Mouse (Mus musculus): ENCODE measurements around the gene Ptov1. TPM values are rescaled to one million over a fixed set of nuclear protein-coding genes. Genes with fewer than 3 reads are reported as not detected.

Ptov1 gene
- polyA plus RNA-seq, 1 experiment from 2014 or later, result 112 TPM

DNA sequence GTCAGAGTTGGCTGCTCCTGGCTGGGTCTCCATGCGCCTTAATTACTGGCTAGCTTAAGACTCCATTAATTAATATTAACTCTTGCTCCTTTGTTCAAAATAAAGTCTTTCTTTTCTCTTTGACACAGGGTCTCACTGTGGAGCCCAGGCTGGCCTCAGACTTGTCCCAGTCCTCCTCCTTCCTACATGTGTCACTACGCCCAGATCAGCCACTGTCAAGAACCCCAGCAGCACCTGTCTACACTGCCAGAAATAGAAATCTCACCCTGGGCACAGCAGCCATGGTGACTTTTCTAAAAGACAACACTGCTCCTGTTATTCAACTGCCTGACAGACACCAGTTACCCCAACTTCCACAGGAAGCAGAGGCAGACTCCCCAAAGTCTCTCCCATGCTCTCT, 44.8 kb upstream of the Ptov1 start:
- Histone ChIP-seq H3K4me2 (replicated peaks; ENCODE audit: low read depth) (no peak overlapping the region), H3K9ac (ENCODE audit: low read depth, low read length) (no peak overlapping the region)
- TF ChIP-seq CTCF (IDR thresholded peaks at IDR 0.05; ENCODE audit: low read depth), result no peak

DNA sequence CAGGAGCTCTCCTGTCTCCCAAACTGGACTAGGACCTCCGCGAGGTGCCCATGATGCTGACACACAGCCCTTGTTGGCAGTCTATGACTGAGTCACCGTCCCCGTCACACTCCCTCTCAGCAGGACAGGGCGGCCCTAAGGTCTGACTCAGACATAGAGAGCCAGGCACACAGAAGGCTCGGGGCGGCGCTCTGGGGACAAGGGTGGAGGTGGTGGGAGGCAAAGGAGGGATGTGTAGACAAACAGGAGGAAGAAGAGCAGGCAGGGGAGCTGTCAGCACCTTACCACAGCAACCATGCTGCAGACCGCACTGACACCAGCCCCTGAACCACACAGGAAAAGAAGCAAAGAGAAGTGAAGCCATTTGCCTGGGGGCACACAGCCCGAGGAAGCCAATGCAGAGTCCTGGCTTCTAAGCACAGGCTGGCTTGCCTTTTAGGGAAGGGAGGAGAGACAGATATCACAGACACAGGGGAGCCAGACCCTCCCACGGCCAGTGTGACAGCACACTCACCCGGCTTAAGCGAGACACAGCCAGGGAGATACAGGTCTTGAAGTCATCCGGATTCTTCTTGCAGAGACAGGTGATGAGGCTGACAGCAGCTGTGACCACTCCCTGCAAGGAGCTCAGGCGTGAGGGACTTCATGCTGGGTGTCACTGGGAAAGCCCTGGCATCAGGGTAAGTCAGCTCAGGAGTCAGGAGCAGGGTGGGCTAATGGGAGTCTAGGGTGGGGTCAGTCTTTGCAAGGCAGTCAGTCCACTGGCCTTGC, 39.3 kb upstream of the Ptov1 start:
- H3K27me3 ChIP-seq (replicated peaks; ENCODE audit: control insufficient read depth, insufficient read depth, low read length), result no peaks in the 10 kb centered on the region
- H3K27ac ChIP-seq (ENCODE audit: low read depth, low read length), result no peak overlapping the region
- H3K9me3 ChIP-seq (ENCODE audit: control insufficient read depth), result no peaks in the 10 kb centered on the region
- WGBS, result 89% methylated on average over 15 of the region's 15 CpGs
- no peak overlapping the region for H3K9ac ChIP-seq (ENCODE audit: low read depth, low read length)
- no peak for TF ChIP-seq CTCF (IDR thresholded peaks at IDR 0.05; ENCODE audit: low read depth)
- H3K4me2 ChIP-seq (replicated peaks; ENCODE audit: low read depth), result no peak overlapping the region
- no peak overlapping the region for H3K4me3 ChIP-seq (ENCODE audit: low read depth, low read length)
- ATAC-seq, result no peak
- H3K36me3 ChIP-seq (ENCODE audit: control insufficient read depth, insufficient read depth), result peaks cover 91% of the 10 kb centered on the region
- no peaks in the 10 kb centered on the region for H3K4me1 ChIP-seq (replicated peaks; ENCODE audit: control insufficient read depth, insufficient read depth, low read length)

More for the DNA sequence above, 44.8 kb upstream of the Ptov1 start:
- H3K27ac ChIP-seq (ENCODE audit: low read depth, low read length), result no peak overlapping the region
- no peak overlapping the region for H3K4me3 ChIP-seq (ENCODE audit: low read depth, low read length)
- H3K9me3 ChIP-seq (ENCODE audit: control insufficient read depth), result no peaks in the 10 kb centered on the region
- peaks cover 62% of the 10 kb centered on the region for H3K36me3 ChIP-seq (ENCODE audit: control insufficient read depth, insufficient read depth)
- no peak for ATAC-seq
- no peaks in the 10 kb centered on the region for H3K4me1 ChIP-seq (replicated peaks; ENCODE audit: control insufficient read depth, insufficient read depth, low read length)
- no peaks in the 10 kb centered on the region for H3K27me3 ChIP-seq (replicated peaks; ENCODE audit: control insufficient read depth, insufficient read depth, low read length)
- 93% methylated on average over 2 of the region's 2 CpGs for WGBS

DNA sequence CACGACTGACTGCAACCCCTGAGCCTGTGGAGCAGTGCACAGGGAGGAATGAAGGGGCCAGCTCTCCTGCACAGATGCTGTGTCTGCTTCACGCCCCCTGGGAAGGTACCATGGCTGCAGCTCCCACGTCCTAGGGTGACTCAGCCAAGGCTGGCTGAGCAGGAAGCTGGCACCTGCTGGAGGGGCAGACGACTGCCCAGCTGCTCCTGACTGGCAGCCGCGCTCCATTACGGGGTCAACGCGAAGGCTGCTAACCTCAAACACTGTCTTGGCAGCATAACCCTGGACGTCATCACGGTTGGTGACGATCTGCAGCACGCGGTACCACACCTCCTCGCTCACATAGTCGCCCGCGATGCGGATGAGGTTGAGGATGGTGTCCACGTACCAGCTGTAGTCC, 35.8 kb upstream of the Ptov1 start:
- WGBS, result 93% methylated on average over 20 of the region's 20 CpGs
- Histone ChIP-seq H3K9me3 (ENCODE audit: control insufficient read depth) (no peaks in the 10 kb centered on the region), H3K27ac (ENCODE audit: low read depth, low read length) (no peak overlapping the region), H3K36me3 (ENCODE audit: control insufficient read depth, insufficient read depth) (peaks cover 80% of the 10 kb centered on the region), H3K27me3 (replicated peaks; ENCODE audit: control insufficient read depth, insufficient read depth, low read length) (no peaks in the 10 kb centered on the region), H3K4me1 (replicated peaks; ENCODE audit: control insufficient read depth, insufficient read depth, low read length) (no peaks in the 10 kb centered on the region), H3K9ac (ENCODE audit: low read depth, low read length) (no peak overlapping the region), H3K4me3 (ENCODE audit: low read depth, low read length) (no peak overlapping the region), H3K4me2 (replicated peaks; ENCODE audit: low read depth) (no peak overlapping the region)
- ATAC-seq, result no peak
- TF ChIP-seq CTCF (IDR thresholded peaks at IDR 0.05; ENCODE audit: low read depth), result no peak

DNA sequence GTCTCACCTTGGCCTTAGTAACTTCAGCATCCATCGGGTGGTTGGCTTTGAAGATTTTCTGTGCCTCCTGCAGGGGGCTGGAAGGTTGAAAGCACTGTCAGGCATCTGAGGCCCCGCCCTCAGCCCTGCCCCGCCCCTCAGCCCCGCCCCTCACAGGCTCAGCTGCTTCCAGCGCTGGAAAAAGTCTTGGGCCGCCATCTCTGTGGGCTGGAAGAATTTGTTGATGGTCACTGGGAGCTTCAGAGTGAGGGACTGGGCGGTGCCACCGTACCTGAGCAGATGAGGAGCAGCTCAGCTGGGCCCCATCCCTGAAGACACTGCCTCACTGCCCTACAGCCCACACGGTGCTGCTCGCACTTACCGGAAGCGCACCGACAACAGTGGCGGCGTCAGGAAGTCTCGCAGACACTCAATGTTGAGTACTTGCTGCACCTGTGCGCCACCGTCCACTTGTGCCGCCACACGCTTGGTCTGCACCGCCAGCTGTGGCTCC, 31.7 kb upstream of the Ptov1 start:
- Histone ChIP-seq H3K9ac (ENCODE audit: low read depth, low read length) (no peak overlapping the region), H3K27ac (ENCODE audit: low read depth, low read length) (peak overlapping the region; percentile 54), H3K4me2 (replicated peaks; ENCODE audit: low read depth) (peak overlapping the region; percentile 65), H3K9me3 (ENCODE audit: control insufficient read depth) (no peaks in the 10 kb centered on the region), H3K4me1 (replicated peaks; ENCODE audit: control insufficient read depth, insufficient read depth, low read length) (no peaks in the 10 kb centered on the region), H3K27me3 (replicated peaks; ENCODE audit: control insufficient read depth, insufficient read depth, low read length) (no peaks in the 10 kb centered on the region), H3K4me3 (ENCODE audit: low read depth, low read length) (peak overlapping the region; percentile 30), H3K36me3 (ENCODE audit: control insufficient read depth, insufficient read depth) (peaks cover 50% of the 10 kb centered on the region)
- peak; percentile 48 for ATAC-seq
- TF ChIP-seq CTCF (IDR thresholded peaks at IDR 0.05; ENCODE audit: low read depth), result peak; percentile 58
- 11% methylated on average over 21 of the region's 21 CpGs for WGBS

DNA sequence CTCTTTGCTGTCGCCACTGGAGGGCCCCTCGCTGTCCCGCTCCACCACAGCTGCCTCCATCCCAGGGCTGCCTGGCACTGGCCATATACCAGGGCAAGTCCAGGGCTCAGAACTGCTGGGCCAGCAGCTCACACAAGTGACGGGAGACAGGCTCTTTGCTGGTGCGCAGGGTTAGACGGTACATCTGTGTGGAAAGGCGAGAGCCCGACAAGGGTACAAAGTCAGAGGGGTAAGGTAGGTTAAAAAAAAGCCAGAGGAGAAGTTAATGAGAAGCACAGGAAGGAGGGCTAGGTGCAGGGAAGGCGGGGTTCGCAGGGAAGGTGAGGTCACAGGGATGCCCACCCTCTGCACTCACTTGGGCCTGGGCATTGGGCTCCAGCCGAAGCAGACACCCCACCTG, 31.0 kb upstream of the Ptov1 start:
- Histone ChIP-seq H3K27me3 (replicated peaks; ENCODE audit: control insufficient read depth, insufficient read depth, low read length) (no peaks in the 10 kb centered on the region), H3K4me3 (ENCODE audit: low read depth, low read length) (no peak overlapping the region), H3K9me3 (ENCODE audit: control insufficient read depth) (no peaks in the 10 kb centered on the region), H3K27ac (ENCODE audit: low read depth, low read length) (no peak overlapping the region), H3K4me1 (replicated peaks; ENCODE audit: control insufficient read depth, insufficient read depth, low read length) (no peaks in the 10 kb centered on the region), H3K9ac (ENCODE audit: low read depth, low read length) (no peak overlapping the region), H3K4me2 (replicated peaks; ENCODE audit: low read depth) (no peak overlapping the region), H3K36me3 (ENCODE audit: control insufficient read depth, insufficient read depth) (peaks cover 43% of the 10 kb centered on the region)
- TF ChIP-seq CTCF (IDR thresholded peaks at IDR 0.05; ENCODE audit: low read depth), result no peak
- ATAC-seq, result no peak
- 88% methylated on average over 11 of the region's 11 CpGs for WGBS

DNA sequence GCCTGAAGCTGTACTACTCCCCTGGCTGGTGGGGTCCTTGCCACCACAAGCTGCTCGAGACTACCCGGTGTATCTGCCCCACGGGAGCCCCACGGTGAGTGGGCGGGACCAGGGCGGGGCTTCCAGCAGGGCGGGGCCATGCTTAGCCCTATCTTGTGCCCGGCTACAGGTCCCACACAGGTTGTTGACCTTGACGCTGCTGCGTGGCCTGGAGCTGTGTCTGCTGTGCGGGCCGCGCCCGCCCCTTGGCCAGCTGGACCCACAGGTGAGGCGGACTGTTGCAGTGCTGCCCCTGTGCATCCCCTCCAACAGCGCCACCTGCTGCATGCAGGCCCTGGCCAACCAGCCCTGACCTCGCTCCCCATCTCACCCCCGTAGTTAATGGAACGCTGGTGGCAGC, 29.0 kb upstream of the Ptov1 start:
- Histone ChIP-seq H3K4me2 (replicated peaks; ENCODE audit: low read depth) (peak overlapping the region; percentile 51), H3K36me3 (ENCODE audit: control insufficient read depth, insufficient read depth) (peaks cover 23% of the 10 kb centered on the region), H3K27ac (ENCODE audit: low read depth, low read length) (no peak overlapping the region), H3K4me1 (replicated peaks; ENCODE audit: control insufficient read depth, insufficient read depth, low read length) (no peaks in the 10 kb centered on the region), H3K27me3 (replicated peaks; ENCODE audit: control insufficient read depth, insufficient read depth, low read length) (no peaks in the 10 kb centered on the region), H3K9ac (ENCODE audit: low read depth, low read length) (no peak overlapping the region), H3K9me3 (ENCODE audit: control insufficient read depth) (no peaks in the 10 kb centered on the region), H3K4me3 (ENCODE audit: low read depth, low read length) (no peak overlapping the region)
- 27% methylated on average over 19 of the region's 19 CpGs for WGBS
- ATAC-seq, result peak; percentile 29; the same call in 1 of the 2 replicates
- TF ChIP-seq CTCF (IDR thresholded peaks at IDR 0.05; ENCODE audit: low read depth), result peak; percentile 72

All from intestine, postnatal 0 days (tissue).